Mouse (Mus musculus) midbrain, postnatal 0 days (tissue): Measurements from ENCODE around the gene Zfp112. TPM values are rescaled to one million over a fixed set of nuclear protein-coding genes. Genes with fewer than 3 reads are reported as not detected.

ENCODE experiments used
- ATAC-seq: fragments of 200-750 bp; cut with Nextera tagmentation; 2 replicates; pipeline ENCODE4 v1.8.0; 2017; ENCODE audit warnings: moderate number of reproducible peaks, mild to moderate bottlenecking, moderate TSS enrichment, moderate library complexity; ENCODE audit not compliant: low FRiP score
- DNase-seq: peaks from one replicate; pipeline ENCODE4 v3.0.0-alpha.2; 2015; ENCODE audit warnings: low spot score
- H3K27ac ChIP-seq: fragments of 300-500 bp; sonication (generic); 2 replicates; pipeline ENCODE4 v1.5.1; 2014; ENCODE audit warnings: low read depth, mild to moderate bottlenecking, low read length, mixed read lengths
- H3K27me3 ChIP-seq: fragments of 300-500 bp; sonication (generic); 2 replicates; pipeline ENCODE4 v1.6.1; 2014; ENCODE audit warnings: low read length, control low read depth, mixed read lengths; ENCODE audit not compliant: insufficient read depth
- H3K36me3 ChIP-seq: fragments of 300-500 bp; sonication (generic); 2 replicates; pipeline ENCODE4 v1.6.1; 2014; ENCODE audit warnings: low read length, control low read depth, mixed read lengths; ENCODE audit not compliant: insufficient read depth
- H3K4me1 ChIP-seq: fragments of 300-500 bp; sonication (generic); 2 replicates; pipeline ENCODE4 v1.6.1; 2014; ENCODE audit warnings: mild to moderate bottlenecking, control low read depth, antibody characterized with exemption, low read length, mixed read lengths; ENCODE audit not compliant: insufficient read depth
- H3K4me2 ChIP-seq: fragments of 300-500 bp; sonication (generic); 2 replicates; pipeline ENCODE4 v1.6.1; 2014; ENCODE audit warnings: low read depth, mild to moderate bottlenecking, low read length, mixed read lengths; ENCODE audit not compliant: poor library complexity, severe bottlenecking
- H3K4me3 ChIP-seq: fragments of 300-500 bp; sonication (generic); 2 replicates; pipeline ENCODE4 v1.5.1; 2014; ENCODE audit warnings: low read depth, mild to moderate bottlenecking, low read length, moderate library complexity
- H3K9ac ChIP-seq: fragments of 300-500 bp; sonication (generic); replicated peaks from 2 replicates; pipeline ENCODE4 v1.6.1; 2014; ENCODE audit warnings: mild to moderate bottlenecking, low read length, moderate library complexity, mixed read lengths; ENCODE audit not compliant: poor library complexity, severe bottlenecking
- H3K9me3 ChIP-seq: fragments of 300-500 bp; sonication (generic); 2 replicates; pipeline ENCODE4 v1.6.1; 2016; ENCODE audit warnings: low read length, control low read depth
- CTCF ChIP-seq: IDR thresholded peaks from 2 replicates; pipeline ENCODE4 v1.5.1; 2016; ENCODE audit warnings: antibody characterized with exemption, mild to moderate bottlenecking
- WGBS: fragments of 180-500 bp; shearing (Covaris S2); extraction: QIAGEN DNeasy Blood & Tissue Kit; methylation state at CpG from one replicate; pipeline ENCODE4 v1.1.7; 2014; 5-methylcytosine and 5-hydroxymethylcytosine counted together
- polyA plus RNA-seq: library from polyadenylated mRNA; unstranded; fragments of >200 nt; fragmentation: Nextera tagmentation; extraction: Ambion mirVana; gene quantifications from 2 replicates; pipeline ENCODE4 v1.2.1, GENCODE M21; 2015
- total RNA-seq: library from RNA; depleted of rRNA; stranded (reverse); fragments of >200 nt; gene quantifications from 2 replicates; pipeline ENCODE4 v1.2.3, GENCODE M21; 2014

Gene Zfp112
- total and polyA plus RNA-seq, 2 experiments from 2014 or later: 4.3 to 6.9 TPM

GRCm38 (mm10) chr7:24087485-24088125 lies 24.5 kb upstream of the Zfp112 start:
- Histone ChIP-seq H3K4me2 (no peak overlapping the region), H3K4me1 (peaks cover 4% of the 10 kb centered on the region), H3K27ac (no peak overlapping the region), H3K9me3 (0 out of 2 replicates have a peak, but pooled peaks cover 5% of the 10 kb centered on the region), H3K4me3 (no peak overlapping the region), H3K27me3 (no peaks in the 10 kb centered on the region), H3K36me3 (no peaks in the 10 kb centered on the region; the same call in 1 of the 2 replicates), H3K9ac (no peak overlapping the region)
- DNase-seq: no peak
- TF ChIP-seq CTCF: no peak
- WGBS: over 99% methylated on average over 12 of the region's 12 CpGs
- ATAC-seq: no peak

- no peak overlapping the region for H3K27ac ChIP-seq
- no peak for ATAC-seq
- 98% methylated on average over 9 of the region's 9 CpGs for WGBS
Measured at GRCm38 (mm10) chr7:24104403-24104802, 7.7 kb upstream of the Zfp112 start.

GRCm38 (mm10) chr7:24105144-24105703 lies 6.9 kb upstream of the Zfp112 start:
- TF ChIP-seq CTCF: no peak
- Histone ChIP-seq H3K27ac (no peak overlapping the region), H3K4me1 (no peaks in the 10 kb centered on the region), H3K4me3 (0 out of 2 replicates have a peak overlapping the region, but pooled peaks have one; percentile 1), H3K9me3 (peaks cover 79% of the 10 kb centered on the region), H3K4me2 (no peak overlapping the region), H3K36me3 (peaks cover 76% of the 10 kb centered on the region), H3K9ac (no peak overlapping the region), H3K27me3 (no peaks in the 10 kb centered on the region)
- WGBS: 93% methylated on average over 18 of the region's 18 CpGs
- ATAC-seq: 0 out of 2 replicates have a peak, but pooled peaks have one; percentile 20
- no peak for DNase-seq

More at GRCm38 (mm10) chr7:24104403-24104802, 7.7 kb upstream of the Zfp112 start:
- Histone ChIP-seq H3K9ac (no peak overlapping the region), H3K4me3 (no peak overlapping the region), H3K9me3 (peaks cover 79% of the 10 kb centered on the region), H3K27me3 (no peaks in the 10 kb centered on the region), H3K4me2 (no peak overlapping the region), H3K36me3 (peaks cover 85% of the 10 kb centered on the region), H3K4me1 (no peaks in the 10 kb centered on the region)
- no peak for DNase-seq
- TF ChIP-seq CTCF: no peak

- no peak for TF ChIP-seq CTCF
- Histone ChIP-seq H3K4me3 (no peak overlapping the region), H3K27ac (no peak overlapping the region), H3K9ac (no peak overlapping the region), H3K36me3 (peaks cover 20% of the 10 kb centered on the region), H3K4me1 (no peaks in the 10 kb centered on the region), H3K4me2 (no peak overlapping the region), H3K9me3 (peaks cover 29% of the 10 kb centered on the region), H3K27me3 (no peaks in the 10 kb centered on the region)
- WGBS: 96% methylated on average over 7 of the region's 7 CpGs
- no peak for DNase-seq
- ATAC-seq: no peak
Measured at GRCm38 (mm10) chr7:24110839-24111238, 1.3 kb upstream of the Zfp112 start.

- DNase-seq: no peak
- ATAC-seq: peak; percentile 64
- Histone ChIP-seq H3K27me3 (no peaks in the 10 kb centered on the region), H3K27ac (0 out of 2 replicates have a peak overlapping the region, but pooled peaks have one; percentile 18), H3K36me3 (peaks cover 11% of the 10 kb centered on the region), H3K4me2 (peak overlapping the region; percentile 76), H3K9ac (no peak overlapping the region), H3K9me3 (peaks cover 20% of the 10 kb centered on the region), H3K4me1 (no peaks in the 10 kb centered on the region), H3K4me3 (peak overlapping the region; percentile 75)
- TF ChIP-seq CTCF: no peak
- 2% methylated on average over 9 of the region's 9 CpGs for WGBS
Measured at GRCm38 (mm10) chr7:24111772-24112155, 350 bp upstream of the Zfp112 start.

GRCm38 (mm10) chr7:24113001-24113400 lies 887 bp downstream of the Zfp112 start:
- 0 out of 2 replicates have a peak, but pooled peaks cover 5% of the 10 kb centered on the region for H3K36me3 ChIP-seq
- H3K4me2 ChIP-seq: peak overlapping the region; percentile 76
- H3K4me1 ChIP-seq: no peaks in the 10 kb centered on the region
- peak overlapping the region; percentile 75 for H3K4me3 ChIP-seq
- peak overlapping the region; percentile 76 for H3K9ac ChIP-seq
- ATAC-seq (no peak; the same call in 1 of the 2 replicates), DNase-seq (peak; percentile 40)
- no peak for TF ChIP-seq CTCF
- no peaks in the 10 kb centered on the region for H3K27me3 ChIP-seq
- WGBS: 10% methylated on average over 12 of the region's 12 CpGs
- peaks cover 8% of the 10 kb centered on the region for H3K9me3 ChIP-seq
- peak overlapping the region; percentile 75 for H3K27ac ChIP-seq
